Mouse (Mus musculus) stomach, postnatal 0 days (tissue): ENCODE data around the gene Gm21988. TPM values are rescaled to one million over a fixed set of nuclear protein-coding genes. Genes with fewer than 3 reads are reported as not detected.

Experiments
- ATAC-seq: fragments of 200-750 bp; cut with Nextera tagmentation; 2 replicates; pipeline ENCODE4 v1.8.0; 2017; ENCODE audit not compliant: low FRiP score, low TSS enrichment
- DNase-seq: peaks from one replicate; pipeline ENCODE4 v3.0.0-alpha.2; 2016; ENCODE audit warnings: low spot score
- H3K27ac ChIP-seq: fragments of 300-500 bp; sonication (generic); replicated peaks from 2 replicates; pipeline ENCODE4 v1.5.1; 2014; ENCODE audit warnings: mild to moderate bottlenecking, control low read depth
- H3K27me3 ChIP-seq: fragments of 300-500 bp; sonication (generic); 2 replicates; pipeline ENCODE4 v1.6.1; 2014; ENCODE audit warnings: low read length; ENCODE audit not compliant: control insufficient read depth, insufficient read depth
- H3K36me3 ChIP-seq: fragments of 300-500 bp; sonication (generic); 2 replicates; pipeline ENCODE4 v1.6.1; 2014; ENCODE audit warnings: low read length, mixed read lengths; ENCODE audit not compliant: control insufficient read depth, insufficient read depth
- H3K4me1 ChIP-seq: fragments of 300-500 bp; sonication (generic); replicated peaks from 2 replicates; pipeline ENCODE4 v1.6.1; 2014; ENCODE audit warnings: antibody characterized with exemption; ENCODE audit not compliant: control insufficient read depth, insufficient read depth
- H3K4me2 ChIP-seq: fragments of 300-500 bp; sonication (generic); replicated peaks from 2 replicates; pipeline ENCODE4 v1.6.1; 2014; ENCODE audit warnings: low read depth, mild to moderate bottlenecking, control low read depth, moderate library complexity
- H3K4me3 ChIP-seq: fragments of 300-500 bp; sonication (generic); 2 replicates; pipeline ENCODE4 v1.5.1; 2014; ENCODE audit warnings: low read depth, low read length, control low read depth
- H3K9ac ChIP-seq: fragments of 300-500 bp; sonication (generic); 2 replicates; pipeline ENCODE4 v1.6.1; 2014; ENCODE audit warnings: mild to moderate bottlenecking, low read length, control low read depth, mixed read lengths
- H3K9me3 ChIP-seq: fragments of 300-500 bp; sonication (generic); 2 replicates; pipeline ENCODE4 v1.6.1; 2016; ENCODE audit warnings: low read length; ENCODE audit not compliant: control insufficient read depth
- CTCF ChIP-seq: IDR thresholded peaks from 2 replicates; pipeline ENCODE4 v1.5.1; 2016; ENCODE audit warnings: antibody characterized with exemption, low read depth, mild to moderate bottlenecking, moderate library complexity
- EP300 ChIP-seq: optimal IDR thresholded peaks from 2 replicates; pipeline ENCODE3; 2016; ENCODE audit warnings: antibody characterized with exemption
- WGBS: fragments of 180-500 bp; shearing (Covaris S2); extraction: QIAGEN DNeasy Blood & Tissue Kit; methylation state at CpG from one replicate; pipeline ENCODE4 v1.1.7; 2014; 5-methylcytosine and 5-hydroxymethylcytosine counted together
- polyA plus RNA-seq: library from polyadenylated mRNA; unstranded; fragments of >200 nt; fragmentation: Nextera tagmentation; extraction: Ambion mirVana; gene quantifications from 2 replicates; pipeline ENCODE4 v1.2.1, GENCODE M21; 2015

Gene Gm21988
- polyA plus RNA-seq, 1 experiment from 2014 or later, result 10.1 TPM

GRCm38 (mm10) chr11:70280441-70280840 lies 40.8 kb upstream of the Gm21988 start:
- H3K9me3 ChIP-seq, result no peaks in the 10 kb centered on the region
- H3K4me1 ChIP-seq, result no peaks in the 10 kb centered on the region
- no peaks in the 10 kb centered on the region for H3K36me3 ChIP-seq
- H3K4me2 ChIP-seq, result no peak overlapping the region
- H3K9ac ChIP-seq, result no peak overlapping the region
- DNase-seq (no peak), ATAC-seq (no peak)
- H3K4me3 ChIP-seq, result no peak overlapping the region
- WGBS, result 60% methylated on average over 3 of the region's 3 CpGs
- H3K27me3 ChIP-seq, result no peaks in the 10 kb centered on the region
- H3K27ac ChIP-seq, result no peak overlapping the region
- TF ChIP-seq CTCF (no peak), EP300 (no peak)

GRCm38 (mm10) chr11:70278961-70279360 lies 39.3 kb upstream of the Gm21988 start:
- H3K36me3 ChIP-seq, result no peaks in the 10 kb centered on the region
- DNase-seq, result no peak
- TF ChIP-seq CTCF (no peak), EP300 (no peak)
- H3K4me3 ChIP-seq, result no peak overlapping the region
- H3K27ac ChIP-seq, result no peak overlapping the region
- no peak overlapping the region for H3K4me2 ChIP-seq
- ATAC-seq, result no peak
- H3K9me3 ChIP-seq, result no peaks in the 10 kb centered on the region
- H3K4me1 ChIP-seq, result no peaks in the 10 kb centered on the region
- no peak overlapping the region for H3K9ac ChIP-seq
- 82% methylated on average over 3 of the region's 3 CpGs for WGBS
- no peaks in the 10 kb centered on the region for H3K27me3 ChIP-seq

GRCm38 (mm10) chr11:70271641-70272040 lies 32.0 kb upstream of the Gm21988 start:
- TF ChIP-seq EP300 (no peak), CTCF (no peak)
- DNase-seq, result no peak
- WGBS, result 59% methylated on average over 7 of the region's 7 CpGs

GRCm38 (mm10) chr11:70266405-70266804 lies 26.8 kb upstream of the Gm21988 start:
- Histone ChIP-seq H3K27me3 (no peaks in the 10 kb centered on the region), H3K9me3 (no peaks in the 10 kb centered on the region), H3K36me3 (no peaks in the 10 kb centered on the region), H3K4me3 (no peak overlapping the region), H3K27ac (peak overlapping the region; percentile 49; the same call in 1 of the 2 replicates), H3K4me2 (no peak overlapping the region), H3K9ac (no peak overlapping the region), H3K4me1 (no peaks in the 10 kb centered on the region)
- DNase-seq (no peak), ATAC-seq (0 out of 2 replicates have a peak, but pooled peaks have one; percentile 38)
- 77% methylated on average over 1 of the region's 1 CpGs for WGBS
- no peak for TF ChIP-seq CTCF
- no peak for TF ChIP-seq EP300

More at GRCm38 (mm10) chr11:70271641-70272040, 32.0 kb upstream of the Gm21988 start:
- Histone ChIP-seq H3K36me3 (no peaks in the 10 kb centered on the region), H3K9ac (no peak overlapping the region), H3K27ac (no peak overlapping the region), H3K4me3 (no peak overlapping the region), H3K4me2 (no peak overlapping the region), H3K27me3 (no peaks in the 10 kb centered on the region), H3K9me3 (no peaks in the 10 kb centered on the region), H3K4me1 (no peaks in the 10 kb centered on the region)
- ATAC-seq, result no peak

- Histone ChIP-seq H3K36me3 (no peaks in the 10 kb centered on the region), H3K9me3 (no peaks in the 10 kb centered on the region), H3K27ac (peak overlapping the region; percentile 49), H3K9ac (no peak overlapping the region), H3K4me1 (no peaks in the 10 kb centered on the region), H3K4me3 (no peak overlapping the region), H3K27me3 (no peaks in the 10 kb centered on the region), H3K4me2 (no peak overlapping the region)
- DNase-seq (no peak), ATAC-seq (no peak)
- 49% methylated on average over 4 of the region's 4 CpGs for WGBS
- TF ChIP-seq CTCF, result no peak
- TF ChIP-seq EP300, result peak; percentile 34
Measured at GRCm38 (mm10) chr11:70265819-70266218, 26.2 kb upstream of the Gm21988 start.

- H3K4me2 ChIP-seq, result no peak overlapping the region
- DNase-seq (no peak), ATAC-seq (no peak)
- H3K4me1 ChIP-seq, result no peaks in the 10 kb centered on the region
- no peak overlapping the region for H3K9ac ChIP-seq
- TF ChIP-seq CTCF (no peak), EP300 (no peak)
- no peak overlapping the region for H3K4me3 ChIP-seq
- H3K9me3 ChIP-seq, result no peaks in the 10 kb centered on the region
- no peaks in the 10 kb centered on the region for H3K27me3 ChIP-seq
- WGBS, result 35% methylated on average over 3 of the region's 3 CpGs
- H3K27ac ChIP-seq, result peak overlapping the region; percentile 49; the same call in 1 of the 2 replicates
- no peaks in the 10 kb centered on the region for H3K36me3 ChIP-seq
Measured at GRCm38 (mm10) chr11:70265252-70265651, 25.6 kb upstream of the Gm21988 start.
